Mouse (Mus musculus) G1E-ER4 (cell line): ENCODE measurements around the gene Ear6. TPM values are rescaled to one million over a fixed set of nuclear protein-coding genes. Genes with fewer than 3 reads are reported as not detected.

Experiments used
- GATA1 ChIP-seq: IDR thresholded peaks from one replicate; pipeline ENCODE4 v1.8.0; 2012; ENCODE audit warnings: low read length, inconsistent platforms
- polyA plus RNA-seq: library from polyadenylated mRNA; stranded (reverse); fragments of >175 nt; gene quantifications from 2 replicates; pipeline ENCODE4 v1.2.3, GENCODE M21; 2012

Ear6 gene
- polyA plus RNA-seq, result not detected in 2 replicates

- TF ChIP-seq GATA1, result no peak
Measured at GRCm38 (mm10) chr14:51853399-51853798, at the start of gene Ear6. Ear6 (plus strand) TSS chr14:51853699.

- no peak for TF ChIP-seq GATA1
Measured at GRCm38 (mm10) chr14:51826625-51827024, 26.9 kb upstream of the Ear6 start.

GRCm38 (mm10) chr14:51829188-51829587 is 24.3 kb upstream of the Ear6 start:
- no peak for TF ChIP-seq GATA1

GRCm38 (mm10) chr14:51842250-51842649 is 11.2 kb upstream of the Ear6 start:
- TF ChIP-seq GATA1, result no peak

- no peak for TF ChIP-seq GATA1
Measured at GRCm38 (mm10) chr14:51842781-51843180, 10.7 kb upstream of the Ear6 start.

GRCm38 (mm10) chr14:51843882-51844281 is 9.6 kb upstream of the Ear6 start:
- no peak for TF ChIP-seq GATA1

- no peak for TF ChIP-seq GATA1
Measured at GRCm38 (mm10) chr14:51846566-51846965, 6.9 kb upstream of the Ear6 start.

- no peak for TF ChIP-seq GATA1
Measured at GRCm38 (mm10) chr14:51870756-51871155, 17.3 kb downstream of the Ear6 start.

GRCm38 (mm10) chr14:51871741-51872140 is 18.2 kb downstream of the Ear6 start:
- TF ChIP-seq GATA1, result no peak

- no peak for TF ChIP-seq GATA1
Measured at GRCm38 (mm10) chr14:51877517-51877916, 24.0 kb downstream of the Ear6 start.

GRCm38 (mm10) chr14:51883527-51884030 is 30.1 kb downstream of the Ear6 start:
- TF ChIP-seq GATA1, result no peak

GRCm38 (mm10) chr14:51884031-51884544 is 30.6 kb downstream of the Ear6 start:
- no peak for TF ChIP-seq GATA1

- no peak for TF ChIP-seq GATA1
Measured at GRCm38 (mm10) chr14:51884598-51885331, 31.3 kb downstream of the Ear6 start, which contains the start of gene Mettl17. Mettl17 (plus strand) TSS chr14:51884842.

- no peak for TF ChIP-seq GATA1
Measured at GRCm38 (mm10) chr14:51886051-51886450, 32.6 kb downstream of the Ear6 start.

- TF ChIP-seq GATA1, result no peak
Measured at GRCm38 (mm10) chr14:51889833-51890232, 36.3 kb downstream of the Ear6 start.

- TF ChIP-seq GATA1, result no peak
Measured at GRCm38 (mm10) chr14:51892191-51892939, 38.9 kb downstream of the Ear6 start, which contains the start of gene Slc39a2. Slc39a2 (plus strand) TSS chr14:51892889.
